Mouse (Mus musculus) forebrain, embryonic 15.5 days (tissue): ENCODE data around the gene Fam104a. TPM values are rescaled to one million over a fixed set of nuclear protein-coding genes. Genes with fewer than 3 reads are reported as not detected.

Experiments used
- ATAC-seq: fragments of 200-750 bp; cut with Nextera tagmentation; replicated peaks from 2 replicates; pipeline ENCODE4 v1.8.0; 2017; ENCODE audit warnings: mild to moderate bottlenecking, moderate TSS enrichment, moderate library complexity
- H3K27ac ChIP-seq: fragments of 300-500 bp; sonication (generic); replicated peaks from 2 replicates; pipeline ENCODE4 v1.5.1; 2015; ENCODE audit warnings: mild to moderate bottlenecking, inconsistent platforms
- H3K27me3 ChIP-seq: fragments of 300-500 bp; sonication (generic); 2 replicates; pipeline ENCODE4 v1.6.1; 2015; ENCODE audit warnings: inconsistent platforms
- H3K36me3 ChIP-seq: fragments of 300-500 bp; sonication (generic); 2 replicates; pipeline ENCODE4 v1.6.1; 2015; ENCODE audit warnings: mild to moderate bottlenecking, inconsistent platforms
- H3K4me1 ChIP-seq: fragments of 300-500 bp; sonication (generic); 2 replicates; pipeline ENCODE4 v1.6.1; 2015; ENCODE audit warnings: inconsistent platforms
- H3K4me2 ChIP-seq: fragments of 300-500 bp; sonication (generic); replicated peaks from 2 replicates; pipeline ENCODE4 v1.6.1; 2015; ENCODE audit warnings: mild to moderate bottlenecking, inconsistent platforms
- H3K4me3 ChIP-seq: fragments of 300-500 bp; sonication (generic); 2 replicates; pipeline ENCODE4 v1.5.1; 2015; ENCODE audit warnings: mild to moderate bottlenecking, inconsistent platforms
- H3K9ac ChIP-seq: fragments of 300-500 bp; sonication (generic); replicated peaks from 2 replicates; pipeline ENCODE4 v1.6.1; 2015; ENCODE audit warnings: mild to moderate bottlenecking, inconsistent platforms
- H3K9me3 ChIP-seq: fragments of 300-500 bp; sonication (generic); 2 replicates; pipeline ENCODE4 v1.6.1; 2016; ENCODE audit warnings: inconsistent platforms
- WGBS: fragments of 180-500 bp; shearing (Covaris S2); methylation state at CpG from one replicate; pipeline ENCODE4 v1.1.7; 2015; ENCODE audit warnings: mixed read lengths; 5-methylcytosine and 5-hydroxymethylcytosine counted together
- polyA plus RNA-seq: library from polyadenylated mRNA; unstranded; fragments of >200 nt; fragmentation: Nextera tagmentation; extraction: Ambion mirVana; gene quantifications from 2 replicates; pipeline ENCODE4 v1.2.1, GENCODE M21; 2015

Fam104a gene
- polyA plus RNA-seq, 1 experiment from 2014 or later: 47.2 TPM

DNA sequence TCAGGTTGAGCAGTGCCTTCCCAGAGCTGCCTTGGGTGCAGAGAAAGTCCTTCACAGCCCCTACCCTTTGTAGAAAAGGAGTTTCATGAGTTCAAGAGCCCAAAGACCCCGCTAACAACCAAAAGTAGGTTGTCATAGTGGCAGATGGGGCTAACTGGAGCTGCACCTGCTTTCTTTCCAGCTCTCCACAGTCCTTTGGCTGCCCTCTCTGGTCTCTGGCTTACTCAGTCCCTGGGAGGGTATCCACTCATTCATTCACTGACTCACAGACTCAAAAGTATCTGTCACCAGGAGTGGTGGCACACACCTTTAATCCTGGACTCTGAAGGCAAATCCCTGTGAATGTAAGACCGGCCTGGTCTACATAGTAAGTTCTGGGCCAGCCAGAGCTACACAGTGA lies 32.2 kb upstream of the Fam104a start:
- no peaks in the 10 kb centered on the region for H3K4me1 ChIP-seq
- 94% methylated on average over 2 of the region's 2 CpGs for WGBS
- H3K27me3 ChIP-seq: no peaks in the 10 kb centered on the region
- H3K27ac ChIP-seq: no peak overlapping the region
- H3K9me3 ChIP-seq: no peaks in the 10 kb centered on the region
- ATAC-seq: no peak
- H3K4me2 ChIP-seq: no peak overlapping the region
- H3K9ac ChIP-seq: no peak overlapping the region
- H3K36me3 ChIP-seq: no peaks in the 10 kb centered on the region
- H3K4me3 ChIP-seq: no peak overlapping the region

DNA sequence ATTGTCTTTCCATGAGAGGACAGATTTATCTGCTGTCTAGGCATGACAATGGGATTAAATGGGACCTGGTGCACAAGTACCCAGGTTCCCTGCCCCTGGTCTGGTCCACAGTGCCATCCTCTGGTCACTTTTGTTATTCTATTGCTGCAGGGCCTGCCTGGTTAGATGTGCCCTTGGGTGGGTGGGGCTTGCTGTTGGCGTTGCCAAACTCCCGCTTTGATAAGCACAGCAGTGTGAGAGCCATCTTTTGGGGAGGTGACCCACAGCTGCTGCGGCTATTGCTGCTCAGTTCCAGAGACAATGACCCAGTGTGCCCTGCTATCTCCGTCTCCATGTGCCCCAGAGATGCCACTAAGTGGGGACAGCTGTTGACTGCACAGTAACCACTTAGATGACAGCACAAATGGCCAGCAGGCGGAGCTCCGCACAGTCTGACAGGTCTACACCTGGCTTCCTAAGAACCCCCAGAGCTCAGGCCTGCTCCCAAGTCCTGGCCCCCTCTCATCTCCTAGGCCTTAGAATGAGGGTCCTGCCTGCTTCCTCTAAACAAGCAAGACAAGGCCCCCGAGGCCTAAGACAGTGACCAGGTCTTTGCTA lies 31.2 kb upstream of the Fam104a start:
- Histone ChIP-seq H3K4me2 (no peak overlapping the region), H3K27ac (no peak overlapping the region), H3K36me3 (no peaks in the 10 kb centered on the region), H3K4me1 (peaks cover 7% of the 10 kb centered on the region), H3K27me3 (no peaks in the 10 kb centered on the region), H3K9me3 (no peaks in the 10 kb centered on the region), H3K4me3 (no peak overlapping the region), H3K9ac (no peak overlapping the region)
- no peak for ATAC-seq
- 72% methylated on average over 7 of the region's 7 CpGs for WGBS

DNA sequence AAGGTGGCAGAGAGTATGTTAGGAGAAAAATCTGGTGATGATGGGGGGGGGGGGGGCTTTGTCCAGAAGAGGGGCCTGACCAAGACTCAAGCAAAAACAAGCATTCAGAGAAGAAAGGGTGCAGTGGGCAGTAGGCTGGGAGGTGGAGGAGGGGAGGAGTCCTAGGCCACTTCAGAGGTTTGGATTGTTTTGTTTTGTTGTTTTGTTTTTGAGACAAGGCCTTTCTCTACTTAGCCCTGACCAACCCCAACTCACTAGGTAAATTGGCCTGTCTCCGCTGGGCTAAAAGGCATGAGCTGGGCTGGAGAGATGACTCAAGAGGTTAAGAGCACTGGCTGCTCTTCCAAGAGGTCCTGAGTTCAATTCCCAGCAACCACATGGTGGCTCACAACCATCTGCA lies 27.1 kb upstream of the Fam104a start:
- no peak overlapping the region for H3K9ac ChIP-seq
- 45% methylated on average over 1 of the region's 1 CpGs for WGBS
- no peak overlapping the region for H3K4me3 ChIP-seq
- H3K4me2 ChIP-seq: no peak overlapping the region
- no peaks in the 10 kb centered on the region for H3K9me3 ChIP-seq
- ATAC-seq: no peak
- H3K27me3 ChIP-seq: no peaks in the 10 kb centered on the region
- no peak overlapping the region for H3K27ac ChIP-seq
- H3K4me1 ChIP-seq: peaks cover 17% of the 10 kb centered on the region
- H3K36me3 ChIP-seq: no peaks in the 10 kb centered on the region

GRCm38 (mm10) chr11:113710257-113710777 lies 26.4 kb upstream of the Fam104a start:
- Histone ChIP-seq H3K9me3 (no peaks in the 10 kb centered on the region), H3K36me3 (no peaks in the 10 kb centered on the region), H3K9ac (no peak overlapping the region), H3K4me3 (no peak overlapping the region), H3K27ac (peak overlapping the region; percentile 47; the same call in 1 of the 2 replicates), H3K4me1 (peaks cover 17% of the 10 kb centered on the region), H3K4me2 (no peak overlapping the region), H3K27me3 (no peaks in the 10 kb centered on the region)
- WGBS: under 1% methylated on average over 10 of the region's 10 CpGs
- peak; percentile 53 for ATAC-seq

GRCm38 (mm10) chr11:113709731-113710256 lies 25.8 kb upstream of the Fam104a start, which contains the start of gene Cpsf4l:
Gene Cpsf4l (minus strand): TSS chr11:113710017.
- Histone ChIP-seq H3K27ac (peak within 1 kb of the TSS; percentile 47; the same call in 1 of the 2 replicates), H3K4me2 (no peak within 1 kb of the TSS)
- 2% methylated on average over 11 of the region's 11 CpGs for WGBS

GRCm38 (mm10) chr11:113709272-113709671 lies 25.3 kb upstream of the Fam104a start:
- Histone ChIP-seq H3K9ac (no peak overlapping the region), H3K36me3 (no peaks in the 10 kb centered on the region), H3K4me1 (peaks cover 17% of the 10 kb centered on the region), H3K9me3 (no peaks in the 10 kb centered on the region), H3K4me3 (no peak overlapping the region), H3K4me2 (no peak overlapping the region), H3K27ac (no peak overlapping the region), H3K27me3 (no peaks in the 10 kb centered on the region)
- ATAC-seq: no peak
- WGBS: 12% methylated on average over 15 of the region's 15 CpGs

More at GRCm38 (mm10) chr11:113709731-113710256, 25.8 kb upstream of the Fam104a start, which contains the start of gene Cpsf4l:
- Histone ChIP-seq H3K27me3 (no peaks in the 10 kb centered on the region), H3K4me1 (peaks cover 17% of the 10 kb centered on the region), H3K4me3 (no peak within 1 kb of the TSS), H3K36me3 (no peaks in the 10 kb centered on the region), H3K9ac (no peak within 1 kb of the TSS), H3K9me3 (no peaks in the 10 kb centered on the region)
- ATAC-seq: 0 out of 2 replicates have a peak, but pooled peaks have one; percentile 26

- 54% methylated on average over 19 of the region's 19 CpGs for WGBS
These were observed 24.8 kb upstream of the Fam104a start for GRCm38 (mm10) chr11:113708629-113709213.

DNA sequence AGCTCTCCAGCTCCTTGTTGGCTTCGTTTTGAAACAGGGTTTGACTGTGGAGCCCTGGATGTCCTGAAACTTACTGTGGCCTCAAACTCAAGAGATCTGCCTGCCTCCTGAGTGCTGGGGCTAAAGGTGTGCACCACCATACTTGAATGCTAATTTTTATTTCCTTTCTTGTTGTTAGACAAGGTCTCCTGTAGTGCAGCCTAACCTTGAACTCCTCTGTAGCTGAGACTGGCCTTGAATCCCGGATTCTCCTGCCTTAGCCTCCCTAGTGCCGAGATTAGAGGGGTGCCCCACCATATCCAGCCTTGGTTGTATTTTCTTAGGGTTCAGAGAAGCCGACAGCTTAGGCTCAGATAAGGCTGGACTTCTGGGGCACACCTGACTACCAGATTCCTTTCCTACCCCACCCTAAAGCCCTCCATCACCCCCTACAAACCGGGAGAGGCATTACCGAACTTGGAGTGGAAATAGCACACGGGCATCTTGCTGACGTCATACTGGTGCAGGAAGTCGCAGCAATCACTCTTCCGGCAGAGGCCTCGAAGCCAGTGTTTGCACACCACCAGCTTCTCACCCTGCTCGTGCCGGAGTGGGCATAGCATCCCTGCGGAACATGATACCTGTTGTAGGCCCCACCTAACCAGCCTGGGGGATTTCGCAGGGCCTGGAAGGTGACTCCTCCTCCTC lies 22.2 kb upstream of the Fam104a start:
- Histone ChIP-seq H3K27me3 (no peaks in the 10 kb centered on the region), H3K4me1 (peaks cover 17% of the 10 kb centered on the region), H3K36me3 (no peaks in the 10 kb centered on the region), H3K4me3 (no peak overlapping the region), H3K4me2 (no peak overlapping the region), H3K9me3 (no peaks in the 10 kb centered on the region), H3K27ac (no peak overlapping the region), H3K9ac (no peak overlapping the region)
- no peak for ATAC-seq
- 88% methylated on average over 15 of the region's 15 CpGs for WGBS

More at GRCm38 (mm10) chr11:113708629-113709213, 24.8 kb upstream of the Fam104a start:
- Histone ChIP-seq H3K4me1 (peaks cover 17% of the 10 kb centered on the region), H3K9ac (no peak overlapping the region), H3K27ac (no peak overlapping the region), H3K9me3 (no peaks in the 10 kb centered on the region), H3K36me3 (no peaks in the 10 kb centered on the region), H3K4me2 (no peak overlapping the region), H3K27me3 (no peaks in the 10 kb centered on the region), H3K4me3 (no peak overlapping the region)
- no peak for ATAC-seq

DNA sequence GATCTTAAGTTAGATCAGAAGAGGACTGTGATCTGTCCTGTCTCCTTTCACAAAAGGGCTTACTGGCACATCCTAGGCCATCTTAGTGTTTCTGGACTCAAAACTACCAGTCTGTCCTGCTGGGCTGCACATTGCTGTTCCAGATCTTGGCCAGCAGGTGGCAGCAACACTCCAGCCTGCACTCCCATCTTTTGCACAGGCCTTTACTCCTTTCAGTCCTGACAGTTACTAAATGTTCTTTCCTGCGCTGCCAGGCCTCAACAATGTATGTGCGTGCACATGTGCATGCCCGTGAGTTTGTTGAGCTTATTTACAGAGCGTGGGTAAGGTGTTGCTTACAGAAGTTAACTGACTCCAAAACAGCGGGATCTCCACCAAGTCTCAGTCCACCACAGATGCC lies 19.8 kb upstream of the Fam104a start:
- H3K9me3 ChIP-seq: no peaks in the 10 kb centered on the region
- no peaks in the 10 kb centered on the region for H3K4me1 ChIP-seq
- ATAC-seq: peak; percentile 76
- no peak overlapping the region for H3K27ac ChIP-seq
- no peak overlapping the region for H3K9ac ChIP-seq
- no peaks in the 10 kb centered on the region for H3K36me3 ChIP-seq
- H3K4me2 ChIP-seq: no peak overlapping the region
- no peaks in the 10 kb centered on the region for H3K27me3 ChIP-seq
- no peak overlapping the region for H3K4me3 ChIP-seq
- WGBS: 30% methylated on average over 5 of the region's 5 CpGs

DNA sequence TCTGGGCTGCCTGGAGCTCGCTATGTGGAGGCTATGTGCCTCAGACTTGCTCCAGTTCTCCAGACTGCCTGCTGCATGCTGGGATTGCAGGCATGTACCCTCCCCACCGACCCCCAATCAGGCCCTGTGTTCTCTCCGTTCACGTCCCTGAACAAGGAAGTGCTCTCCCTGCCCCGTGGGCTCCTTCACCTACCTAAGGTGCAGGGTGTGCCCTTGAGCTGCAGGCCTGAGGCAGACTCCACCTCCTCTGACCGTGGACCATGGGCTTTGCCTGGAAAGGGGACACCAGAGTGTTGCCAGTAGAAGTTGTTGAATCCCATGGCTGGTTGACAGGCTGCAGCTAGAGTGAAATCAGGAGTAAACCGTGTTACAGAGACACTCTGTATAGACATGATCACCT lies 15.7 kb upstream of the Fam104a start:
- H3K4me2 ChIP-seq: no peak overlapping the region
- 90% methylated on average over 7 of the region's 7 CpGs for WGBS
- no peaks in the 10 kb centered on the region for H3K4me1 ChIP-seq
- H3K4me3 ChIP-seq: no peak overlapping the region
- no peaks in the 10 kb centered on the region for H3K27me3 ChIP-seq
- no peak for ATAC-seq
- H3K9me3 ChIP-seq: no peaks in the 10 kb centered on the region
- no peak overlapping the region for H3K27ac ChIP-seq
- peaks cover 20% of the 10 kb centered on the region for H3K36me3 ChIP-seq
- H3K9ac ChIP-seq: no peak overlapping the region

- no peak overlapping the region for H3K4me2 ChIP-seq
- no peak overlapping the region for H3K4me3 ChIP-seq
- H3K27ac ChIP-seq: no peak overlapping the region
- no peak overlapping the region for H3K9ac ChIP-seq
- whole genome bisulfite sequencing: 72% methylated on average over 12 of the region's 12 CpGs
- no peak for ATAC-seq
- peaks cover 34% of the 10 kb centered on the region for H3K36me3 ChIP-seq
- H3K9me3 ChIP-seq: no peaks in the 10 kb centered on the region
- H3K4me1 ChIP-seq: no peaks in the 10 kb centered on the region
- no peaks in the 10 kb centered on the region for H3K27me3 ChIP-seq
These were observed 14.1 kb upstream of the Fam104a start for GRCm38 (mm10) chr11:113698013-113698545.

DNA sequence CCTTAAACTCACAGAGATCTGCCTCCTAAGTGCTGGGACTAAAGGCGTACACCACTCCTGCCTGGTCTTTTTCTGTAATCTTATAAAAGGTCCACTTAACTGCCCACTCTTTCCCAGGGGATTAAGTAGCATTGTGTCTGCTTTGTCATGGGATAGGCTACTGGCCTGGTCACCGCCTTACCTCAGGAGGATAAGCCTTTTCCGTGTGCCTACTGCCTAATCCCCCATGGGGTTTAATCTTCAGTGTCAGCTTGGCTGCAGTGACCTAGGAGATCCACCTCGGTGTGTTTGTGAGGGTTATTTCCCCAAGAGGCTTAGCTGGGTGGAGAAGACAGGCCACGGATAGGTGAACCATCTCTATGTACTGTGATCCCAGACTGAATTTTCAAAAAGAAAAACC lies 13.6 kb upstream of the Fam104a start:
- no peak overlapping the region for H3K9ac ChIP-seq
- H3K9me3 ChIP-seq: no peaks in the 10 kb centered on the region
- H3K4me2 ChIP-seq: no peak overlapping the region
- no peaks in the 10 kb centered on the region for H3K4me1 ChIP-seq
- no peak for ATAC-seq
- H3K27ac ChIP-seq: no peak overlapping the region
- H3K27me3 ChIP-seq: no peaks in the 10 kb centered on the region
- no peak overlapping the region for H3K4me3 ChIP-seq
- 30% methylated on average over 5 of the region's 5 CpGs for WGBS
- peaks cover 40% of the 10 kb centered on the region for H3K36me3 ChIP-seq
